Mouse (Mus musculus) v-Abl transformed pro-B cells (cell line): ENCODE results near the gene Tusc2.

Source experiments
- in situ Hi-C, 2 experiments: fragments of 400-800 bp; cut with MboI; formaldehyde crosslinking; loops; one replicate each; pipeline ENCODE4 v1.15.1; 2025; ENCODE audit not compliant: unreplicated experiment in 2 of 2

Gene Tusc2

DNA sequence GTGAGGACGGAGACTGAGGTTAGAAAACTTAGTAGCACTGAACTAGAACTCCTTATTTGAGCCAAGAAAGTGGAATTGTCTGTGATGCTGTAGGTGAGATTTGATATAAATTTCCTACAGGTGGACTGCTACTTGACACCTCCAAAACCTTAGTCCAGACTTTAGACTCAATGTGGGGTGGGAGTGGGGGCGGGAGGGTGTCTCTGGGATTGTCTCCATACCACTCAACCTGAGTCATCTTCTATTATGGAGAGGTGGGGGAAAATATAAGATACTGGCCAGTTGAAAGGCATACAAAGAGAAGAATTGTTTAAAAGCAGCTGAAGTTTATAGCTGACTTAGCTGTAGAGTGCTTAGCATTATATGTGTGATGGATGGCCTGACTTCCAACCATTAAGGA lies 7.4 kb upstream of the Tusc2 start:
- in situ Hi-C loops = loop anchor here in 1 of 2 experiments (25.0 kb wide), 1 partner anchor 1368 kb away; the partner anchor contains the start of gene Ppm1m

DNA sequence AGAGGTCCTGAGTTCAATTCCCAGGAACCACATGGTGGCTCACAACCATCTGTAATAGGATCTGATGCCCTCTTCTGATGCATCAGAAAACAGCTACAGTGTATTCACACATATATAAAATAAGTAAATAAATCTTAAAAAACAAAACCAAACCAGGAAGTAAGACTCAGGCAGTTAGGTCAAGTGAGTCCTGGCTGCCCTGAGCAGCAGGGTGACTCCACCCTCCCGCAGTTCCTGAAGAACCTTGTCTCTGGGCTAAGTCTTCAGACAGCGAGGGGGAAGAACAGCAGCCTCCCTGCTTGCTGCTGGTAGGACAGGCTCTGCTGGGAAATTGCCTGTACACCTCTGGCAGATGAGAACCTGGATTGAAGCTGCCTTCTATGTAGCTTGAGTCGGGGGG lies 6.7 kb upstream of the Tusc2 start:
- in situ Hi-C loops = loop anchor here in 1 of 2 experiments (25.0 kb wide), 1 partner anchor 1369 kb away; the partner anchor contains the start of gene Ppm1m

DNA sequence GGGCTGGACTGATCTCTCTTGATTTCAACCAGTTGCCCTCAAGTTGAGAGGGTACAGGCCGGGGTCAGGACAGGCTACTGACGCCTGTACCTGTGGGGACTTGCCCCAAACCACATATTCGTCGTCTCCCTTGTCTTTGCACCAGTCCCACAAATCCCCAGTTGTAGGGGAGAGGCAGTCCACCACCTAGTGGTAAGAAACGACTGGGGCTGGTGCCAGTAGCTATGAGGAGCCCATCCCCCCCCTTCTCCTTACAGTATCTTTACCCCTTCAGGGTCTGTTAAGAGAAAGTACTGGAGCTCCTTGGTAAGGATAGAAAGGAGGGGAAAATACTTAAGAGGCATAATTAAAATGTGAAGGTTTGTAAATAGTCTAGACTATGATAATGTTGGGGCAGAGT lies 2.5 kb downstream of the Tusc2 start:
- in situ Hi-C loops = loop anchor here in 1 of 2 experiments (25.0 kb wide), 1 partner anchor 1378 kb away; the partner anchor contains the start of gene Ppm1m

DNA sequence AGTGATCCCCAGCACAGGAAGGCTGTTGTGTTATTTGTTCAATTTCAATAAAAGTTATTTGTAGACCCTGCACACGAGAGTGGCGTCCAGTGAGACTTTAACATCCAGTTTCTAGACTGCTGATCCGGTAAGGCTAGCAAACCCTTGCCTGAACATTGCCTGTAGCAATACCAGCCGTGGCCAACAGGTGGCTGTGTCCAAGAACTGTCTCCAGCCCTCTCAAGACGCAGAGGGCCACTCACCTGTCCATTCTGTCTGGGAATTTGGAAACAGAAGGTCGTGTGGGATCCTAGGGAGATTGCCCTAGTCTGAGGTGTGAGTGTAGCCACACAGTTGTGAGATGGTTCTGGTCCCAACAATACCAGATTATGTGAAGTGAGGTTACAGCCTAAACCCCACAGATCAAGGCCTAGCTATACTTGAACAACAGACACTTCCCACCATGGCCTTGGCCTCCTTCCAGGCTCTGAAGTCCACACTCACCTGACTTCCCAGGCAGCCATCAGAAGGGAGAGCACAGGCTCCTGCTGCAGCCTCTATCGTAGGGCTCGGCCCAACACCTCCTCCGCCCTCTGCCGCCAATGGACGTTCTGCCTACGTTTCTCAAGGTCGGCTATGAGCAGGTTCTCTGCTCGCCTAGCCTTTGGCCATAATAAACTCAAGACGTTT lies 3.1 kb downstream of the Tusc2 start:
- in situ Hi-C loops = loop anchor here in 1 of 2 experiments (25.0 kb wide), 1 partner anchor 1379 kb away; the partner anchor contains the start of gene Ppm1m

DNA sequence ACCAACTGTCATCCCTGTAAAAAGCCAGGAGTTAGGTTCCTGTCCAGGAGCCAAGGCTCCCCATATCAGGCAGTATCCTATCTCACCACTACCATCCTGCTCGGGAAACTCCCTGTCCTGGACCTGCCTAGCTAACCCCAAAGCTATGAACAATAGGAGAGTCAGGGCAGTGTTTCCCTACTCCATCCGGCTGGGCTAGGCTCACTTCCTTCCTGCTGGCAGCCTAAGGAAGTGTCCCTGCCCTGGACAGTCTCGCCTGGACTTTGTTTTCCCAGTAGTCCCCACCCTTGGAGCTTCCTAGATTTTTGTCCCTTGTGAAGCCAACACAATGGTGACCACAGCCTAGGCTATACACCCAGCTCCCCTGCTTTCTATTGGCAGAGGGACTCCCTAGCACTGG lies 3.8 kb downstream of the Tusc2 start:
- in situ Hi-C loops = loop anchor here in 1 of 2 experiments (25.0 kb wide), 1 partner anchor 1380 kb away; the partner anchor contains the start of gene Ppm1m

DNA sequence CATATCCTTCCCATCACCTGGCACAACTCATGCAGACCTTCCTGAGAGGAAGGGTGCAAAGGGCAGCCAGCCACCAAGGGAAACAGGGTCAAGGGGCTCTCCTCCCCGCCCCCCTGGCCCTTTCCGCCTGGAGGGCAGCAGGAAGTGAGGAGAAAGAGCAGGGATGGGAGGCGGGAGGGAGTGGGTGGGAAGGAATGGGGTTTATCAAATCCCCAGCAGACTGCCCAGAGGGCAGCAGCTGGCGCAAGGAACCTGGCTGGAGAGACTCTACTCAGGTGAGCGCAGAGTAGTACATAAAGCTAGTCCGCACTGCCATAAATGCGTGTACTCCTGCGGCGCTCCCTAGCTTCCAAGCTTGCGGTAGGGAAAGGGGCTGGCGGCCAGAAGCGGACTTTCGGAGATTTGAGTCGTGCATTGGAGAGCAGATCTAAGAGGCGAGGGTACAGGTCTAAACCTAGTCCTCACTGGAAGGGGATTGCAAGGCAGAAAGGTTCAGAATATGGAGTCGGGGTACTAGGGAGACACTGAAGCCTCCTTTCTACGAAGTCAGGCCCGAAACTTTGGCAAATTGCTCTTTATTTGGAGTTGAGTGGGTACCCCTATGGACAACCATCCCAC lies 4.8 kb downstream of the Tusc2 start, which contains the start of gene Hyal2:
TSS of gene Hyal2 (plus strand) at position 244 of the 618 bp plus-strand sequence.
- in situ Hi-C loops = loop anchor here in 1 of 2 experiments (25.0 kb wide), 1 partner anchor 1381 kb away; the partner anchor contains the start of gene Ppm1m

DNA sequence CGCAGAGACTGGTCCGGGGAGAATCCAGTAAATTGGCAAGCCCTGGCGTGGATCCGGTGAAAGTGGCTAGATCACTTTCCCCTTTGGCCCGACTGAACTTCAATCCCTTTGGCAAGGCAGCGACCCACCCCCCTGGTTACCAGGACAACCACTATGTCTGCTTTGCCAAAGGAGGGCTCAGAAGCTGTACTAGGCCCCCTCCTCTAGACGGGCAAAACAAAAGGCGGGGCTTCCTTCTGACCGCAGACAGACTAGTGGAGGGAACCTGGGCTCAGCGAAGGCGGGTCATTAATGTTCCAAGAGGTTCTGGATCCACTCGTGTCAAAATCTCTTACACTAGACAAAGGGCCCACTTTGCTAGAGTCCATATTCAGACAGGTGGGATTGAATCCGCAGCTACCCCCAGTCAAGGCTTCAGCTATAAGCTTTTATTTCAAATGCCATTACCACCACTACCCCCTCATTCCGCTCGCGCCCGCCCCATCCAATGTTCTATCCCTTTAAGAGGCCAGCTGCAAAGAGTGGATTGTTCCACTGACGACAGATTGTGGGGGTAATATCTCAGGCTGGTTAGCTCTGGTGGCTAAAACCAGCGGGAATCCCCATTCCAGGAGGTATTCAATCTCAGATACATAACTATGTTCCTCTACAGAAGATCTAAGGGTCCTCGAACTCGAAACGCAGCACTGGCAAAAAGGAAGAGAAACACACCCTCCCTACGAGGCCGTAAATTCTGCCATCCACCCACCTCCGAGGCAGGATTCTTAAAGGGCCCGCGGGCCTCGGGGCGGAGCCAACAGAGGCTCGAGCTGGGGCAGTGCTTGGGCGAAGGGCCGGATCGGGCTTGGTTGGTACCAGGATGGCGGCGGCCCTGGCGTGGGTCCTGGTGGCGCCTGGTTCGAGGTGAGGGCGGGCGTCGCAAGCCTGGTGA lies 5.5 kb downstream of the Tusc2 start:
- in situ Hi-C loops = loop anchor here in 1 of 2 experiments (25.0 kb wide), 1 partner anchor 1381 kb away; the partner anchor contains the start of gene Ppm1m

DNA sequence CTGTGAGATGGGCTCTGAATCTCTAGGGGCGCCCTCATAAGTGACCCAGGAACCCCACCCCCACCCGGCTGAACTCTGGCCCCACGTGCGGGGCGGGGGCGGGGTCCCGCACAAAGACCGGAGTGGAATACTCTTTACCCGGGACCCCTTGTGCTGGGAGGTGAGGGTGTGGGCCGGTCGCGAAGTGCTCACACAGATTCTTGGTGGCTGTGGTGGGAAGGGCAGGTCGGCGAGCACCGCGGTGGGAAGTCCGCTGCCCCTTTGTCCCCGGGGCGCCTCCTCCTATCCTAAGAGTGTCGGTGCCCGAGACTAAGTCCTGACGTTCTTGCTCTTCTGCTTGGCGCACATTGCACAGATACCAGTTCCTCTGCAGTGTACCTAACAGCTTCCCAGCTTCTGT lies 6.2 kb downstream of the Tusc2 start:
- in situ Hi-C loops = loop anchor here in 1 of 2 experiments (25.0 kb wide), 1 partner anchor 1382 kb away; the partner anchor contains the start of gene Ppm1m

DNA sequence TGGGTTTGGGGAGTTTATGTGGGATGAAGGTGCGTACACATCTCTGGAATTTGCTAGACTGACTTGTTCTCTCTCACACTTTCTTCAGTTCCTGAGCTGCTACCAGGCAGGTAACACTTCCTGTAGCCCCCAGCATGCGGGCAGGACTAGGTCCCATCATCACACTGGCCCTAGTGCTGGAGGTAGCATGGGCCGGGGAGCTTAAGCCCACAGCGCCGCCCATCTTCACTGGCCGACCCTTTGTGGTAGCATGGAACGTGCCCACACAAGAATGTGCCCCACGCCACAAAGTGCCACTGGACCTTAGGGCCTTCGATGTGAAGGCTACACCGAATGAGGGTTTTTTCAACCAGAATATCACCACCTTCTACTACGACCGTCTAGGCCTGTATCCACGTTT lies 7.0 kb downstream of the Tusc2 start:
- in situ Hi-C loops = loop anchor here in 1 of 2 experiments (25.0 kb wide), 1 partner anchor 1383 kb away; the partner anchor contains the start of gene Ppm1m

DNA sequence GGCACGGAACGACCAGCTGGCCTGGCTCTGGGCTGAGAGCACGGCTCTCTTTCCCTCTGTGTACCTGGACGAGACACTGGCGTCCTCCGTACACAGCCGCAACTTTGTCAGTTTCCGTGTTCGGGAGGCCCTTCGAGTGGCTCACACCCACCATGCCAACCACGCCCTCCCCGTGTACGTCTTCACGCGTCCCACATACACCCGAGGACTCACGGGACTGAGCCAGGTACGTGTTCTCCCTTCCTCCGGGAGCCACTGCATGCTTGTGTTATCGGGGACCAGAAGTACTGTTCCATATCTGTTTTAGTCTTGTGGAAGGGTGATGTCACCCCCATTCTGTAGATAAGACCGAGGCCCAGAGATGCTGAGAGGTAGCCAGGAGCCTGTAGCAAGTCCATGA lies 7.8 kb downstream of the Tusc2 start:
- in situ Hi-C loops = loop anchor here in 1 of 2 experiments (25.0 kb wide), 1 partner anchor 1384 kb away; the partner anchor contains the start of gene Ppm1m

DNA sequence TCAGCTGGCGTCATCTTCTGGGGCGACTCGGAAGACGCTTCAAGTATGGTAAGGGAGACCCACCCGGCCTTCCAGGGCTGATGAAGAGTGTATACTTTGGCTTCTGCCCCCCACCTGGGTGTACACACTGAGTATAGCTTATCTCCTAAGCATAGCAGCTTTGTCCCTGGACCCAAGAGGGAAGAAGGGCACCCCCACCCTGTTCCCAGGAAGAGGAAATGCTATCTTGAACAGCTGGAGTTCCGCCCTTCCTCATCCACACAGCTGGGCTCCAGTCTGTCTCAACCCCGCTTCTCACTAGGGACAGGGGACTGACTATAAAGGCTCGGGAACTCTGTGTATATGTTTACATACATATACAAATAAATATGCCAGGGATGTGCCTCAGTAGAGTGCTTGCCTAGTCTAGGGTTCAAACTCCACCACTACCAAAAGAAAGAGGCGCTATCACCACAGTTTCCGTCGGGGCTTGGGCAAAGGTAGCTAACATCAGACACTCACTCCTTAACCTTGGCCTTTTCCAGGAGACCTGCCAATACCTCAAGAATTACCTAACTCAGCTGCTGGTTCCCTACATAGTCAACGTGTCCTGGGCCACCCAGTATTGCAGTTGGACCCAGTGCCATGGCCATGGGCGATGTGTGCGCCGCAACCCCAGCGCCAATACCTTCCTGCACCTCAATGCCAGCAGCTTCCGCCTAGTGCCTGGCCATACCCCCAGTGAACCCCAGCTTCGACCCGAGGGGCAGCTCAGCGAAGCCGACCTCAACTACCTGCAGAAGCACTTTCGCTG lies 8.7 kb downstream of the Tusc2 start:
- in situ Hi-C loops = loop anchor here in 1 of 2 experiments (25.0 kb wide), 1 partner anchor 1384 kb away; the partner anchor contains the start of gene Ppm1m

DNA sequence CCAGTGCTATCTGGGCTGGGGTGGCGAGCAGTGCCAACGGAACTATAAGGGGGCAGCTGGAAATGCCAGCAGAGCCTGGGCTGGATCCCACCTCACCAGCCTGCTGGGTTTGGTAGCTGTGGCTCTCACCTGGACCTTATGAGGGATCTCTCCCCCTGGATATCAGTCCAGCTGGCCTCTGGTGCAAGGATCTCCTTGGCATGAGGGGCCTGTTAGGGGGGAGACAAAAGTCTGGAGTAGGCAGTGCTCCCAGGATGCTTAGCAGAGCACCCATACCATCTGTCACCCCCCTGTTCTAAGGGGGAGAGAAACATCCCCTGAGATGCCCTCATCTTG lies 9.2 kb downstream of the Tusc2 start:
- in situ Hi-C loops = loop anchor here in 1 of 2 experiments (25.0 kb wide), 1 partner anchor 1385 kb away; the partner anchor contains the start of gene Ppm1m

DNA sequence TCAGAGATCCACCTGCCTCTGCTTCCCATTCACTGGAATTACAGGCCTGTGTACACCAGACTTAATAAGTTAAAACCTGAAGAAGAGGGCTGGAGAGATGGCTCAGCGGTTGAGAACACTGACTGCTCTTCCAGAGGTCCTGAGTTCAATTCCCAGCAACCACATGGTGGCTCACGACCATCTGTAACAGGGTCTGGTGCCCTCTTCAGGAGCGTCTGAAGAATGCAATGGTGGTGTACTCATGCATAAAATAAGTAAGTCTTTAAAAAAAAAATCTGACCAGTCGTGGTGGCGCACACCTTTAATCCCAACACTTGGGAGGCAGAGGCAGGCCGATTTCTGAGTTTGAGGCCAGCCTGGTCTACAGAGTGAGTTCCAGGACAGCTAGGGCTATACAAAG lies 10.7 kb downstream of the Tusc2 start:
- in situ Hi-C loops = loop anchor here in 1 of 2 experiments (25.0 kb wide), 1 partner anchor 1386 kb away; the partner anchor contains the start of gene Ppm1m

DNA sequence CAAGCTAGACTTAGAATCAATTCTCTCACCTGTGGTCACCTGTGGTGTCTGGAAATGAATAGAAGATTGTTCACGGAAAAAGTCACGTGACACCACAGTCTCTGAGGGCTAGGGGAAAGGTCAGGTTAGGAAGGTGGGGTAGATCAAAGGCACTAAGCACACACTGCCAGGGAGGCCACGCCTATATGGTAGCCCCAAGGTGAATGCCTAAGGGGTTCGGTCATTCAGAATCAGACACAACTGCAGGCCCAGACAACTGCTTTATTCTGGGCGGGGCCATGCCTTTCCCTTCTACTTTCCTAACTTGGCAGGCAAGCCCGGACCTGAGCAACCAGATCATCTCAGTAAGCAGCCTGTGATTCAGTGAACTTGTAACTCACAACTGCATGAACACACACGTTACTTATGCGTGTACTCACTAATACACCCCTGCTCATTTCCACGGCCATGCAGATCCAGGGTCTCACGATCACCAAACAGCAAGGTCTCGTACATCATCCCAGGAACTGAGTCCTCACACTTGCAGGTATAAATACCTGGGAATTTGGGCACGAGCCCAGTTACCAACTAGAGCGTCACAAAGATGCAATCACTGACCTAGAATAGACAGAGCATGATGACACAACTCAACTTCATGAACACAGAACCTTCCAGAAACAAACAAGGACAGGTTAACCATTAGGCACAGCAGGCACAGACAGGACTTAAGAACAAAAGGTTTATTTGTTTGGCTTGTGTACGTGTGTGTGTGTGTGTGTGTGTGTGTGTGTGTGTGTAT lies 12.7 kb downstream of the Tusc2 start:
- in situ Hi-C loops = no loop called here

DNA sequence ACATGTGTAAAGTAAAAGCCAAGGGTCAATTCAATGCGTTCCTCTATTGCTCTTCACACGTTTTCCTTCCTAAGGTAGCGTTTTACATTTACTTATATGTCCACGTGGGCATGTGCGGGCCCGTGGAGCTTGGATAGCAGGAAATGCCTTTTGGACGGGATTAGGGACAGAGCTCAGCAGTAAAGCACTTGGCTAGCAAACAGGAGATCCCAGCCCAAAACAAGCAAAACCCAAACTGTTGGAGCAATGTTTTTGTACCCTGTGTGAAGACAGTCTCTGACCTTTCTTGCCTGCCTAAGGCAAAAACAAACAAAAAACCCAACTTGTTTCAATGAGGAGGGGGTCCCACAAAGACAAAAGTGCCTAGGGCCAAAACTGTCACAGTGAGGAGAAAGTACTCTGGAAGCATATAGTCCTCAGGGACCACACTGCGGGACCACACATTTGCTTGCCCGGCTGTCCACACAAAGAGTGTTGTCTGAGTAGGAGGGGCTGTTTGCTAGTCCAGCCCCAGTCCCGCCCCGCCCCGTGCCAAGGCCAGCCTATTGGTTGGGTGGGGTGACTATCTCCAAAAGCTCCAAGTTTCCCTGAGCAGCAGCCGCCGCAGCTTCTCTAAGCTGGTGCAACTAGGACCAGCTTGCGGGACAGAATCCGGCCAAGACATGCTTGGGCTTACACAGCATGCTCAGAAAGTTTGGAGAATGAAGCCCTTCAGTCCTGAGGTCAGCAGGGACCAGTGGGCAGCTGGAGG lies 13.5 kb downstream of the Tusc2 start, which contains the start of gene Hyal1:
TSS of gene Hyal1 (plus strand) at position 571 of the 751 bp plus-strand sequence.
- in situ Hi-C loops = no loop called here

DNA sequence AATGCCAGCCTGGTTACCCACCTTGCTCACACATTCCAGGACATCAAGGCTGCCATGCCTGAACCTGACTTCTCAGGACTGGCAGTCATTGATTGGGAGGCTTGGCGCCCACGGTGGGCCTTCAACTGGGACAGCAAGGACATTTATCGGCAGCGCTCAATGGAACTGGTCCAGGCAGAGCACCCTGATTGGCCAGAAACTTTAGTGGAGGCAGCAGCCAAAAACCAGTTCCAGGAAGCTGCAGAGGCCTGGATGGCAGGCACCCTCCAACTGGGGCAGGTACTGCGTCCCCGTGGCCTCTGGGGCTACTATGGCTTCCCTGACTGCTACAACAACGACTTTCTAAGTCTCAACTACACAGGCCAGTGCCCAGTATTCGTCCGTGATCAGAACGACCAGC lies 14.8 kb downstream of the Tusc2 start:
- in situ Hi-C loops = no loop called here

DNA sequence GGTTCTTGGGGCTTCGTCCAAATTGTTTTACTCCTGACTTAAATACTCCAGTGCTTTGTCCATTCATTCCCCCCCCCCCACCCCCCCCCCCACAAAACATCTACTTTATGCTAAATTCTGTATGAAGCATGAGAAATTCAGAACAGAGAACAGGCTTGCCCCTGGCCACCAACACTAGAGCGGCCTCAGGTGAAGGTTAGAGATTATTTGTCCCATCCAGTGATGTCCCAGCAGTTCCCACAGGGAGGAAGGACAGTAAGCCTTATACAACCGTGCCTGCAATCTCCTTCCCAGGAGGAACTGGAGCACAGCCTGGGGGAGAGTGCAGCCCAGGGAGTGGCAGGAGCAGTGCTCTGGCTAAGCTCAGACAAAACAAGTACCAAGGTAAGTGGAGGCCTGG lies 15.5 kb downstream of the Tusc2 start, which contains the start of gene Naa80:
TSS of gene Naa80 (plus strand) at position 301 of the 400 bp plus-strand sequence.
- in situ Hi-C loops = no loop called here
